Mouse (Mus musculus): ENCODE measurements at regions not wholly inside any gene's neighbourhood (a gene's known extent, or its start where the extent isn't known, plus 50 kb on each side); places are given as distances from the start of the nearest gene placed in this dataset.

DNA sequence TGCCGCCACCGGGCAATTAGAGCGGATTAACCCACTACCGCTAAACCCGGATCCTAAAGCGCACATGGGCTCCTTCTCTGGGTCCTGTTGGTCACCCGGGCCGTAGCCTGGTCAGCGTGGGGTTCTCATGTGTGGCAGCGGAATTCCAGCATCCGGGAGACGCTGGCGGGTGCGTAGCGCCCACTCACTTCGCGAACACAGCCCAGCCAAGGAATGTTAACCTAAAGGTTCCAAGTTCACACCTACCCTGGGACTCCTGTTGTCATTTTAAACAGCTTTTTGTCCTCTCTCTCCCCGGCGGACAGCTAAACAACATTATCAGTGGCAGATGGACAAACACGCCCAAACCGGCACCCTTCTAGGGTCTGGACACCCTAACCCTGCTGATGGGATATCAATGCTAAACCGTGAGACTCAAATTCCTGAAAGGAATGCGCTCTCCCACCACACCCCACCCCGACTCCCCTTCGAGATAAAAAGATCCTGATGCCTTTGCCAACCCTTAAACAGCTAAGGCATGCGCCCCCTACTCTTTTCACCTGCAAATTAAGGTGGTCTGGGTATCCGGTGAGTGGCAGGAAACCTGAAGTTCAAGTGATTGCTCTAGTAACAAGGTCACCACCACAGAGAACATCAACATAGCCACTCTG is 49.8 kb upstream of the Fcgr1 start:
- DNase-seq, result no peak
- no peaks in the 10 kb centered on the region; the same call in 1 of the 2 replicates for H3K27me3 ChIP-seq (ENCODE audit: control insufficient read depth, insufficient read depth, low read length)
- WGBS, result 3% methylated on average over 27 of the region's 27 CpGs
- no peaks in the 10 kb centered on the region for H3K4me1 ChIP-seq (ENCODE audit: control insufficient read depth, insufficient read depth, low read length)
- H3K4me3 ChIP-seq (replicated peaks; ENCODE audit: insufficient read depth, low read depth, low read length), result no peak overlapping the region
- TF ChIP-seq POLR2A (IDR thresholded peaks at IDR 0.05; ENCODE audit: borderline replicate concordance, insufficient read depth, low read length) (no peak), CTCF (IDR thresholded peaks at IDR 0.05; ENCODE audit: borderline replicate concordance, insufficient read depth, low read depth, low read length) (no peak)
- H3K27ac ChIP-seq (ENCODE audit: insufficient read depth, low read length), result no peak overlapping the region
